Mouse (Mus musculus) testis, postnatal 10 days (tissue): ENCODE data around the gene Nrsn2.
"Not testable (repeated sequence)": the region's sequence is repeated elsewhere in the genome, so short reads cannot be mapped to it uniquely, and the experiment has no call there.

Experiments used
- DNase-seq: peaks from one replicate; pipeline ENCODE4 v3.0.0; 2021; ENCODE audit warnings: low spot score

The Nrsn2 gene

GRCm38 (mm10) chr2:152384191-152384590, 7.8 kb upstream of the Nrsn2 start:
- no peak for DNase-seq

GRCm38 (mm10) chr2:152375652-152376344, 640 bp downstream of the Nrsn2 start:
- DNase-seq, result no peak

- no peak for DNase-seq
Observed at GRCm38 (mm10) chr2:152373547-152373946, 2.9 kb downstream of the Nrsn2 start.

- no peak for DNase-seq
Observed at GRCm38 (mm10) chr2:152372661-152373060, 3.8 kb downstream of the Nrsn2 start.

- no peak for DNase-seq
Observed at GRCm38 (mm10) chr2:152372104-152372503, 4.3 kb downstream of the Nrsn2 start.

- DNase-seq, result peak; percentile 74
Observed at GRCm38 (mm10) chr2:152368532-152369140, 7.8 kb downstream of the Nrsn2 start.

GRCm38 (mm10) chr2:152367917-152368316, 8.5 kb downstream of the Nrsn2 start:
- DNase-seq, result no peak

- DNase-seq, result peak; percentile 89
Observed at GRCm38 (mm10) chr2:152363245-152364147, 12.9 kb downstream of the Nrsn2 start.

GRCm38 (mm10) chr2:152361193-152361592, 15.2 kb downstream of the Nrsn2 start:
- no peak for DNase-seq

GRCm38 (mm10) chr2:152360271-152360775, 16.1 kb downstream of the Nrsn2 start:
- no peak for DNase-seq

- DNase-seq, result no peak
Observed at GRCm38 (mm10) chr2:152359616-152360015, 16.8 kb downstream of the Nrsn2 start.

- DNase-seq, result not testable (repeated sequence)
Observed at GRCm38 (mm10) chr2:152358977-152359376, 17.5 kb downstream of the Nrsn2 start.

GRCm38 (mm10) chr2:152357254-152357653, 19.2 kb downstream of the Nrsn2 start:
- DNase-seq, result no peak

GRCm38 (mm10) chr2:152349842-152350540, 26.4 kb downstream of the Nrsn2 start:
- no peak for DNase-seq

- no peak for DNase-seq
Observed at GRCm38 (mm10) chr2:152349205-152349604, 27.2 kb downstream of the Nrsn2 start.

GRCm38 (mm10) chr2:152347722-152348121, 28.7 kb downstream of the Nrsn2 start:
- DNase-seq, result no peak

- DNase-seq, result no peak
Observed at GRCm38 (mm10) chr2:152346776-152347465, 29.5 kb downstream of the Nrsn2 start.

- DNase-seq, result peak; percentile 52
Observed at GRCm38 (mm10) chr2:152345393-152345792, 31.0 kb downstream of the Nrsn2 start.

- no peak for DNase-seq
Observed at GRCm38 (mm10) chr2:152344909-152345308, 31.5 kb downstream of the Nrsn2 start.

- no peak for DNase-seq
Observed at GRCm38 (mm10) chr2:152344361-152344760, 32.1 kb downstream of the Nrsn2 start.
